Mouse (Mus musculus) left cerebral cortex, postnatal 36 days (tissue): ENCODE data around the gene Cacna1e. TPM values are rescaled to one million over a fixed set of nuclear protein-coding genes. Genes with fewer than 3 reads are reported as not detected.

Experiments used
- DNase-seq, 2 experiments: peaks; one replicate each; pipeline ENCODE4 v3.0.0; 2021 to 2022; ENCODE audit warnings: low spot score in 2 of 2, mixed read lengths in 1 of 2
- intact Hi-C: fragments of 180-260 bp; cut with DNase I; formaldehyde crosslinking; loops from one replicate; pipeline ENCODE4 v1.15.1; 2025
- total RNA-seq, 2 experiments: library from RNA; stranded (reverse); gene quantifications; 2 replicates each; pipeline ENCODE4 v1.2.3; 2021

Gene Cacna1e
- total RNA-seq, 2 experiments from 2014 or later, result 146 to 202 TPM

DNA sequence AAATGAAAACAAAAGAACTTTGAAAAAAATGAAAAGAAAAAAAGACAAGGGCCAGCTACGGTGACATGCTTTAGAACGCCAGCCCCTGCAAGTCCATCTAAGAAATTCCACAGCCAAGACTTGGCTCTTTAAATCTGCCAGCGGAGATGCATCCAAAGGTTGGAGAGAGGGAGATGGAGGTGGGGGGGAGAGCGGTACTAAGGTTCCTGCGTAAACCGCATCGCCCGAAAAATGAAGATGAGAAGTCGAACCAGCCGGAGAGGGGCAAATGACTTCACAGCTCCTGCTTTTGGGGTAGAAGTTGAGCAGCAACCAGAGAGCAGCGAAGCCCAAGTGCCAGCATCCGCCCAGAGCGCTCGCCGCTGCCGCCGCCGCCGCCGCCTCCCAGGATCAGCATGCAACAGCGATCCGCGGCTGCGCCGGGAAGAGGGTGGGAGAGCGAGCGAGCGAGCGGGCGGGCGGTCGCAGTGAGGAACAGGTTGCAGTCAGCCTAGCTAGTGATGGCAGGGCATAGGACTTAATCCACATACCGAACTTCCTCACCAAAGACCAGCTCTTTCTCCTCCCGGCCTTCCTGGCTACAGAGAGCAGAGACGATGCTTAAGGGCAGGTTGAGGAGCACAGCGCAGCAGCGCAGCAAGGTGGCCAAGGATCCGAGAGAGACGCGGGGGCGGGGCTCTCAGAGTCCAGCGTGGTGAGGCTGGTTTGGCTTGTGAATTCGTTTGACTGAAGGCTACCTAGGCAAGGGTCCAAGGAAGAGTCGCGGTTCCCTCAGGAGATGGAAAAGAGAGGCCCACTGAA is 157.7 kb downstream of the Cacna1e start:
- intact Hi-C loops, result loop anchor here (5.0 to 10.0 kb wide), 4 partner anchors 62 to 829 kb away; partner anchors contain the start of gene Glul
- DNase-seq, result peak; percentile 68 to 82

DNA sequence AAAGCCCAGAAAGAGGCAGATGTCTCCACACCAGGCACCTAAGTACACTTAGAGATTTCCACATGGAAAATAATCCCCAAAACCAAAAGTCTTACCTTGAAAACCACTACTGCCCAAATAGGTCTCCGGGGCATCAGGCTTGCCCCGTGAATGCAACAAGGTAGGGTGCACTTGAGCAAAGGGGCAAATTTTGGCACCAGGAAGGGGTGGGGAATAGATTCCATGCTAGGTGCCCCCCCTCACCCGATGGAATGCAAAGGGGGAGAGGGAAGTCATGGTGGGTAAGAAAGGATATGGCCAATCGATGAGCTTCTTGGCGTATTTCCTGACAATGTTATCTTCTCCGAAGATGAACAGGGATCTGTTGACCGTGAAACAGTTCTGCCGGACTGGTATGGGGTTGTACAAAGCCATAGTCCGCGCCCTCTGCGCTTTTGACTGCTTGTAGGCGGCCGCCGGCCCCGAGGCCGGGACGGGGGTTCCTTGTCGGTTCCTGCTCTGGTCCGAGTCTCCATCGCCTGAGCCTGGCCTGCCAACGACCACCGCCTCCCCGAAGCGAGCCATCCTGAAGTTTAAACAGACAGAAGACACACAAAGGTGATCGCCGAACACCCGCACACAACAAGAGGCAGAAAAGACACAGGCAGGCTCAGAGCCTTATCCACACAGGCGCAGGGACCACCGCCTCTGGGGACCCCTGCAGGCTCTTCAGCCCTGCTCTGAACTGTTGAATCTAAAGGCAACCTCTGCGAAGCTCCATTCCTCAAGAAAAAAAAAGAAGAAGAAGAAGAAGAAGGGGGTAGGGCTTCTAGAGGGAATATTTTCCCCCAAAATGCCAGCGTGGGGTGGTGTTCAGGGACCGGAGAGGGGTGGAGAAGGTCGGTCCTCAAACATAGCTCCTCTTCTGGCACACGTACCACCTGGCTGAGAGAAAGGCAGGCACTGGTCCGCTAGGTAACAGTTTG is 158.7 kb downstream of the Cacna1e start:
- no peak for DNase-seq
- intact Hi-C loops, result loop anchor here (5.0 to 10.0 kb wide), 4 partner anchors 61 to 828 kb away; partner anchors contain the start of gene Glul

GRCm38 (mm10) chr1:154723537-154724286 is 160.6 kb downstream of the Cacna1e start:
- intact Hi-C loops, result loop anchor here (5.0 to 10.0 kb wide), 4 partner anchors 59 to 529 kb away; no protein-coding TSS in a partner anchor
- DNase-seq, result peak in 1 of 2 experiments; percentile 45

DNA sequence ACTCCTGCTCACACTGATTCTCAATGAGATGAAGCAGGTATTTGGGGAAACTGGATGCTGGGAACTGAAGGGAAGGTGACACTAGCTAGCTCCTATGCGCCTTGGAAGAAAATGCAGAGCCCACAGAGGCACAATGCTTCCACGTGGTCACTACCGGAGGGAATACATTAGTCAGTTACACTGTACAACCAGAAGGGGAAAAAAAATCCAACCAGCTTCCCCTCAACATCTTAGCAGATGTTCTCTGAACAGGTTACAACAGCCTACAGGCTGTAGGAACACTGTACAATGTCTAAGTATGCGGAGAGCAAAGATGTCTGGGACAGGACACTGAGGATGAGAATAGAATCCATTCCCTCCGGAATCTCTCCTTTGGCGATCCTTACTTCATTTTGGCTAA is 161.2 kb downstream of the Cacna1e start:
- no peak for DNase-seq
- intact Hi-C loops, result loop anchor here (5.0 to 10.0 kb wide), 4 partner anchors 58 to 528 kb away; no protein-coding TSS in a partner anchor

- no peak for DNase-seq
- intact Hi-C loops, result no loop called here
Measured at GRCm38 (mm10) chr1:154715596-154715995, 168.7 kb downstream of the Cacna1e start.

GRCm38 (mm10) chr1:154712747-154713146 is 171.6 kb downstream of the Cacna1e start:
- no peak for DNase-seq
- intact Hi-C loops, result no loop called here

DNA sequence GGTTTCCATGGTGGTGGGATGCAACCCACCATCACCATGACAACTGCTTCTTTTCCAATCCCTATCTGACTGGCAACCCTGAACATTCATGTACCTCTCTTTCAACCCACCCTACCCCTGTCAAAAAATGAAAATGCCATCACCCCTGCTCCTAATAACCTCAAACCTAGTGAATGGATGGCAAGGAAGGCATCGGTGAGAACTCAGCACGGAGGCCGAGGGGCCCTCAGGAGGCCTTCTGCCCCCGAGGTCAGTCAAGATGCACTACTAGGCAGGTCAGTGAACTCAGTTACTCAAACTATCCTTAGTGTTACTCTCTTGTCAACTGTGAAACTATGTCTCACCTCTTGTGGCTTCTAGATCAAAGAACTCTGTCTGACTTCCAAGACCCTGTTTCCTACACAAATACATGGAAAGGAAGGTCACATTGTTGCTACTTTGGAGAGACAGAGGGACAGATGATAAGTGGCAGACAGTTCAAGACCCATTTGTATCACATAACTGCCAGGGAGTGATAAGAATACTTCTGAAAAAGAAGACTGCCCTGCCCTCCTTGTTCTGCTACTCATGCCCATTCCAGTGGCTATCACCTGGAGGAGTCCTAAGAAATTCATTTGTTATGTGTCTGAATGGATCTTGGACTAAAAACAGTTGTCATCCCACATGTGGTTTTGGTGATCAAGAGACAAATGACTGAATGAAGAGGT is 176.6 kb downstream of the Cacna1e start:
- intact Hi-C loops, result no loop called here
- no peak for DNase-seq

- intact Hi-C loops, result no loop called here
- DNase-seq, result no peak
Measured at GRCm38 (mm10) chr1:154706974-154707373, 177.3 kb downstream of the Cacna1e start.

DNA sequence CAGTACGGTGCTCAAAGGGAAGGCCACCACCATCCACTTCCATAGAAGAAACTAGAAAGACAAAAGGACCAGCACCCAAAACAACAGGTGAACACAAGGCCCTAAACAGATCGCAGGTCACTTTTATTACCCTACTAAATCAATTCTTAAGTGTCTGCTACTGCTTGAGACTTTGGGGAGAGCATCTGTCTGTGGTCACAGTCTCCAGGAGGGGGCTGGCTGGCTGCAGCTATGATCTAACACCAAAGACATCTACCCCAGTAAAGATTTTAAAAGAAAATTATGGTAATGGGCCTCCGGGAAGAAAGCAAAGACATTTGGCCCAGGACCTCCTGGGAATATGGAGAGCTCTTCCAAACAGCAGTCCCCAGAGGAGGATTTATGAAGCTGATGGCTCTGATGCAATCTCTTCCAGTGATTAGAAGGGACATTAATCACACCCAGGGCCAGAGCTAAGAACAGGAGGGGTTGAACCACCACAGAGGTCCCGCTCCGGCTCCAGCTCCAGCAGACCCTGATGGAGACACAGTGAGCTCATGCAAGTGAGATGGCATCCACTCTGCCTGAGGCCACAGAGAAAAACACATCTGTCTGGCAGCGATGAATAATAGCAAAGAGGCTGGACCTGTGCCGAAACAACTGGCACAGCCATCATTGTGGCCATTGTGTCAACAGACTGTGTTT is 178.3 kb downstream of the Cacna1e start:
- intact Hi-C loops, result no loop called here
- DNase-seq, result no peak

GRCm38 (mm10) chr1:154704558-154705185 is 179.6 kb downstream of the Cacna1e start:
- intact Hi-C loops, result no loop called here
- DNase-seq, result no peak

DNA sequence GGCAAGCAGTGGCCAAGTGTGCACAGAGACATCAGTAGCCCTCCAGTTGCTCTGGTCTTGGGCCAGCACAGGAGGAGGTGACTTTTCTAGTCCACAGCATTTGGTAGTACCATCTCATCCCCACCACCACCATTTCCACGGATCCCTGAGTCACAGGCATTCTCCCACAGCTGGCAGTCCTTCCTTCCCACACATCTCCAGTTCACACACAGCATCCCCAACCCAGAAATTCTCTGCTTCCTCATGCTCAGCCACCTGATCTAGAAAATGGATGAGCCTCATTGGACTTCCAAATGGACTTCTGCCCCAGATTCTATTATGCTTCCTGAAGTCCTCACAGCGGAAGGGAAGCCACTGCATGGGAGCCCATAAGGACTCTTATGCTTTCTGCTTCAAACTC is 181.7 kb downstream of the Cacna1e start:
- peak; percentile 51 to 58 for DNase-seq
- intact Hi-C loops, result no loop called here

GRCm38 (mm10) chr1:154688876-154689665 is 195.2 kb downstream of the Cacna1e start:
- DNase-seq, result peak; percentile 36 to 57
- intact Hi-C loops, result no loop called here

DNA sequence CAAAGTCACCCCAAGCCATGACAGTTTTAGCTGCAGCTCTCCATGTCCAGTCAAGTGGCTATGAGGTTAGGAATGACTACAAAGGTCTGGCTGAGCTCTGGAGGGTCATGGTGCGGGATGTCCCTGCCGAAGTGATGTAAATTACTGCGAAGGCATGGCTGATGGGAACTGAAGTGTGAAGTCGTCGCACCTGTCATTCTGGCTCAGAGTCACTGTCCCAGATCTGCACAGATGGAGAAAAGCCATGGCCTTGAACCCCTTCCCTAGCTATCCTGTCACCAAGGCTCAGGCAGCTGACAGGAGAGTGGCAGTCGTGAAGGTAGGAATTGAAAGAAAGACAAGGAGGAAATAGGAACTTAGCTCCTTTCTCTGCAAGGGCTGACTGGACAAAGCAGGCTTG is 197.4 kb downstream of the Cacna1e start:
- intact Hi-C loops, result no loop called here
- no peak for DNase-seq

GRCm38 (mm10) chr1:154683477-154684106 is 200.7 kb downstream of the Cacna1e start:
- intact Hi-C loops, result no loop called here
- no peak for DNase-seq

- no peak for DNase-seq
- intact Hi-C loops, result no loop called here
Measured at GRCm38 (mm10) chr1:154678989-154679388, 205.3 kb downstream of the Cacna1e start.

GRCm38 (mm10) chr1:154678151-154678550 is 206.2 kb downstream of the Cacna1e start:
- DNase-seq, result no peak
- intact Hi-C loops, result no loop called here

GRCm38 (mm10) chr1:154677677-154678076 is 206.6 kb downstream of the Cacna1e start:
- intact Hi-C loops, result no loop called here
- no peak for DNase-seq
